Mouse (Mus musculus): ENCODE results near the gene 2700049A03Rik. TPM values are rescaled to one million over a fixed set of nuclear protein-coding genes. Genes with fewer than 3 reads are reported as not detected.

2700049A03Rik gene
- polyA plus RNA-seq, 1 experiment from 2014 or later: 2.4 TPM

- Histone ChIP-seq H3K27ac (ENCODE audit: low read depth) (no peak overlapping the region), H3K4me1 (ENCODE audit: insufficient read depth) (peaks cover 15% of the 10 kb centered on the region), H3K4me3 (ENCODE audit: low read depth, low read length) (no peak overlapping the region), H3K9ac (replicated peaks) (no peak overlapping the region), H3K9me3 (ENCODE audit: low read length) (no peaks in the 10 kb centered on the region), H3K27me3 (ENCODE audit: insufficient read depth, low read length) (no peaks in the 10 kb centered on the region), H3K36me3 (replicated peaks; ENCODE audit: insufficient read depth, low read length) (peaks cover 39% of the 10 kb centered on the region), H3K4me2 (ENCODE audit: low read depth, low read length) (no peak overlapping the region)
- ATAC-seq: no peak
- no peak for TF ChIP-seq EP300 (IDR thresholded peaks at IDR 0.05; ENCODE audit: low read depth)
- peak; percentile 54 for TF ChIP-seq CTCF (IDR thresholded peaks at IDR 0.05; ENCODE audit: low read depth)
- DNase-seq: no peak
- 76% methylated on average over 5 of the region's 5 CpGs for WGBS (ENCODE audit: insufficient replicate concordance)
These were observed 2.7 kb downstream of the 2700049A03Rik start for GRCm38 (mm10) chr12:71139258-71139828.

- no peak for TF ChIP-seq EP300 (IDR thresholded peaks at IDR 0.05; ENCODE audit: low read depth)
- TF ChIP-seq CTCF (IDR thresholded peaks at IDR 0.05; ENCODE audit: low read depth): peak; percentile 14; the same call in 1 of the 2 replicates
- no peak for ATAC-seq
- H3K27me3 ChIP-seq (ENCODE audit: insufficient read depth, low read length): no peaks in the 10 kb centered on the region
- no peak overlapping the region for H3K4me3 ChIP-seq (ENCODE audit: low read depth, low read length)
- DNase-seq: no peak
- no peak overlapping the region for H3K4me2 ChIP-seq (ENCODE audit: low read depth, low read length)
- peaks cover 7% of the 10 kb centered on the region; the same call in 1 of the 2 replicates for H3K4me1 ChIP-seq (ENCODE audit: insufficient read depth)
- no peak overlapping the region for H3K9ac ChIP-seq (replicated peaks)
- no peaks in the 10 kb centered on the region for H3K9me3 ChIP-seq (ENCODE audit: low read length)
- H3K36me3 ChIP-seq (replicated peaks; ENCODE audit: insufficient read depth, low read length): peaks cover 39% of the 10 kb centered on the region
- no peak overlapping the region for H3K27ac ChIP-seq (ENCODE audit: low read depth)
These were observed 4.5 kb downstream of the 2700049A03Rik start for GRCm38 (mm10) chr12:71141189-71141588.

- WGBS (ENCODE audit: insufficient replicate concordance): 74% methylated on average over 3 of the region's 3 CpGs
- peaks cover 54% of the 10 kb centered on the region for H3K36me3 ChIP-seq (replicated peaks; ENCODE audit: insufficient read depth, low read length)
- no peaks in the 10 kb centered on the region for H3K4me1 ChIP-seq (ENCODE audit: insufficient read depth)
- no peak overlapping the region for H3K4me3 ChIP-seq (ENCODE audit: low read depth, low read length)
- H3K9me3 ChIP-seq (ENCODE audit: low read length): no peaks in the 10 kb centered on the region
- no peaks in the 10 kb centered on the region for H3K27me3 ChIP-seq (ENCODE audit: insufficient read depth, low read length)
- no peak overlapping the region for H3K9ac ChIP-seq (replicated peaks)
- no peak for ATAC-seq
- TF ChIP-seq CTCF (IDR thresholded peaks at IDR 0.05; ENCODE audit: low read depth): peak; percentile 71
- no peak for TF ChIP-seq EP300 (IDR thresholded peaks at IDR 0.05; ENCODE audit: low read depth)
- no peak overlapping the region for H3K27ac ChIP-seq (ENCODE audit: low read depth)
- H3K4me2 ChIP-seq (ENCODE audit: low read depth, low read length): no peak overlapping the region
- peak; percentile 49 for DNase-seq
These were observed 11.0 kb downstream of the 2700049A03Rik start for GRCm38 (mm10) chr12:71147641-71148040.

DNA sequence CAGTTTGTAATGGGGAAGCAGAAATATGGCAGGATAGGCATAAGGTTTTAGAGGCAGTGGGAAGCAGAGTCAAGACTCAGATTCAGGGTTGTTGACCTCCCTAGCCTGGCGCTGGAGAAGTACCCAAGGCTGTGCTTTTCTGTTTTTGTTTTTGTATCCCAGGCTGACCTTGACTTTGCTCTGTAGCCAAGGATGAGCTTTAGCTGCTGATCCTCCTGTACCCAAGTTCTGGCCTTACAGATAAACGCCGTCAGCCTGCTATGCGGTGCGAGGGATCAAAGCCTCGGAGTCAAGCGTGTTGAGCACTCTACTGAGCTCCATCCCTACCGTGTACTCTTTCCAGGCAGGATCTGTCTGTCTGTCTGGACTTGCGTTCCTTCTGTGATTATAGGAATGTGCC, 12.2 kb downstream of the 2700049A03Rik start:
- no peak for DNase-seq
- no peak overlapping the region for H3K4me3 ChIP-seq (ENCODE audit: low read depth, low read length)
- no peaks in the 10 kb centered on the region for H3K9me3 ChIP-seq (ENCODE audit: low read length)
- H3K27me3 ChIP-seq (ENCODE audit: insufficient read depth, low read length): no peaks in the 10 kb centered on the region
- no peaks in the 10 kb centered on the region for H3K4me1 ChIP-seq (ENCODE audit: insufficient read depth)
- TF ChIP-seq CTCF (IDR thresholded peaks at IDR 0.05; ENCODE audit: low read depth) (no peak), EP300 (IDR thresholded peaks at IDR 0.05; ENCODE audit: low read depth) (no peak)
- no peak overlapping the region for H3K9ac ChIP-seq (replicated peaks)
- H3K4me2 ChIP-seq (ENCODE audit: low read depth, low read length): no peak overlapping the region
- ATAC-seq: no peak
- peaks cover 55% of the 10 kb centered on the region for H3K36me3 ChIP-seq (replicated peaks; ENCODE audit: insufficient read depth, low read length)
- 86% methylated on average over 9 of the region's 9 CpGs for WGBS (ENCODE audit: insufficient replicate concordance)
- no peak overlapping the region for H3K27ac ChIP-seq (ENCODE audit: low read depth)

- no peak for TF ChIP-seq EP300 (IDR thresholded peaks at IDR 0.05; ENCODE audit: low read depth)
- TF ChIP-seq CTCF (IDR thresholded peaks at IDR 0.05; ENCODE audit: low read depth): no peak
- H3K27me3 ChIP-seq (ENCODE audit: insufficient read depth, low read length): no peaks in the 10 kb centered on the region
- no peak for DNase-seq
- 84% methylated on average over 6 of the region's 6 CpGs for WGBS (ENCODE audit: insufficient replicate concordance)
- peaks cover 53% of the 10 kb centered on the region for H3K36me3 ChIP-seq (replicated peaks; ENCODE audit: insufficient read depth, low read length)
- no peak overlapping the region for H3K4me3 ChIP-seq (ENCODE audit: low read depth, low read length)
- H3K4me2 ChIP-seq (ENCODE audit: low read depth, low read length): no peak overlapping the region
- no peak overlapping the region for H3K9ac ChIP-seq (replicated peaks)
- no peaks in the 10 kb centered on the region for H3K9me3 ChIP-seq (ENCODE audit: low read length)
- ATAC-seq: no peak
- no peaks in the 10 kb centered on the region for H3K4me1 ChIP-seq (ENCODE audit: insufficient read depth)
- no peak overlapping the region for H3K27ac ChIP-seq (ENCODE audit: low read depth)
These were observed 12.8 kb downstream of the 2700049A03Rik start for GRCm38 (mm10) chr12:71149456-71149855.

DNA sequence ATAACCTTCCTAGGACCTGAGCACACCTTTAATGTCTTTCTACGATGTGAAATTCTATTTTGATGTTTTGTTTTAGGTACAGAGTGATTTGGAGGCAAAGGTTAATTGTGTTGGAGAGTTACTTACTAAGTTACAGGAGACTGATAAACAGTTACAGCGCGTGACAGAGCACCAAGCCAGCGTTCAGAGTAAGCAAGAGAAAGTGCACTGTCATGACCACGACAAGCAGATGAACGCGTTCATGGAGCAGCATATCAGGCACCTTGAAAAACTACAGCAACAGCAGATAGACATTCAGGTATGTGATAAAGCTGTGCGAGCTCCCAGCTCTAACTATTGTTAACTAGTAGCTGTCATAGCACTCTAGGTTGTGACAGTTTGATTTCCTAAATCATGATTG, 13.5 kb downstream of the 2700049A03Rik start:
- Histone ChIP-seq H3K9ac (replicated peaks) (no peak overlapping the region), H3K9me3 (ENCODE audit: low read length) (no peaks in the 10 kb centered on the region), H3K4me1 (ENCODE audit: insufficient read depth) (no peaks in the 10 kb centered on the region), H3K27ac (ENCODE audit: low read depth) (no peak overlapping the region), H3K4me3 (ENCODE audit: low read depth, low read length) (no peak overlapping the region), H3K4me2 (ENCODE audit: low read depth, low read length) (no peak overlapping the region), H3K27me3 (ENCODE audit: insufficient read depth, low read length) (no peaks in the 10 kb centered on the region), H3K36me3 (replicated peaks; ENCODE audit: insufficient read depth, low read length) (peaks cover 57% of the 10 kb centered on the region)
- DNase-seq: no peak
- 0 out of 2 replicates have a peak, but pooled peaks have one; percentile 54 for ATAC-seq
- 71% methylated on average over 8 of the region's 8 CpGs for WGBS (ENCODE audit: insufficient replicate concordance)
- TF ChIP-seq EP300 (IDR thresholded peaks at IDR 0.05; ENCODE audit: low read depth) (no peak), CTCF (IDR thresholded peaks at IDR 0.05; ENCODE audit: low read depth) (no peak)
